Mouse (Mus musculus) liver, adult 2 months (tissue): Measurements from ENCODE around the gene Spata22. TPM values are rescaled to one million over a fixed set of nuclear protein-coding genes. Genes with fewer than 3 reads are reported as not detected.
A peak's percentile ranks its signal among the peaks of the same experiment; 100 is the strongest.
"Not testable (repeated sequence)": the region's sequence is repeated elsewhere in the genome, so short reads cannot be mapped to it uniquely, and the experiment has no call there.

Experiments
- DNase-seq: peaks from one replicate; pipeline ENCODE4 v3.0.0-alpha.2; 2011; ENCODE audit warnings: low read depth, low spot score; ENCODE audit errors: extremely low read depth
- H3K27ac ChIP-seq: fragments of 200-500 bp; replicated peaks from 2 replicates; pipeline ENCODE4 v1.5.1; 2012; ENCODE audit warnings: low read depth, mild to moderate bottlenecking, control low read depth, inconsistent platforms, low read length; ENCODE audit not compliant: insufficient read depth
- H3K27me3 ChIP-seq: fragments of 200-500 bp; 2 replicates; pipeline ENCODE4 v1.6.1; 2012; ENCODE audit warnings: mild to moderate bottlenecking, moderate library complexity, low read length, inconsistent platforms; ENCODE audit not compliant: control insufficient read depth, insufficient read depth
- H3K36me3 ChIP-seq: fragments of 200-500 bp; 2 replicates; pipeline ENCODE4 v1.6.1; 2012; ENCODE audit warnings: low read length, inconsistent platforms; ENCODE audit not compliant: control insufficient read depth, insufficient read depth
- H3K4me1 ChIP-seq: fragments of 200-500 bp; 2 replicates; pipeline ENCODE4 v1.6.1; 2011; ENCODE audit warnings: low read length; ENCODE audit not compliant: control insufficient read depth, insufficient read depth
- H3K4me3 ChIP-seq: fragments of 200-500 bp; 2 replicates; pipeline ENCODE4 v1.5.1; 2011; ENCODE audit warnings: low read depth, mild to moderate bottlenecking, control low read depth, low read length, moderate library complexity; ENCODE audit not compliant: insufficient read depth
- H3K79me2 ChIP-seq: fragments of 200-500 bp; 2 replicates; pipeline ENCODE4 v1.6.1; 2012; ENCODE audit warnings: inconsistent platforms, mild to moderate bottlenecking, low read length, moderate library complexity; ENCODE audit not compliant: control insufficient read depth, insufficient read depth
- H3K9ac ChIP-seq: fragments of 200-500 bp; 2 replicates; pipeline ENCODE4 v1.6.1; 2012; ENCODE audit warnings: low read depth, mild to moderate bottlenecking, control low read depth, inconsistent platforms, low read length
- CTCF ChIP-seq: fragments of 200-500 bp; IDR thresholded peaks from 2 replicates; pipeline ENCODE4 v1.5.1; 2011; ENCODE audit warnings: low read depth, low read length, control low read depth
- POLR2A ChIP-seq: fragments of 200-500 bp; IDR thresholded peaks from 2 replicates; pipeline ENCODE4 v1.6.1; 2011; ENCODE audit warnings: low read length, control low read depth; ENCODE audit not compliant: insufficient read depth; ENCODE audit errors: extremely low read depth
- WGBS: fragments of 180-500 bp; shearing (Covaris S2); methylation state at CpG from one replicate; pipeline ENCODE4 v1.1.7; 2018; 5-methylcytosine and 5-hydroxymethylcytosine counted together
- polyA plus RNA-seq: library from polyadenylated mRNA; depleted of rRNA; stranded (reverse); fragments of >200 nt; gene quantifications from 2 replicates; pipeline ENCODE4 v1.2.3, GENCODE M21; 2012
- total RNA-seq: library from RNA; depleted of rRNA; stranded (reverse); fragments of >200 nt; gene quantifications from 2 replicates; pipeline ENCODE4 v1.2.3, GENCODE M21; 2014

Gene Spata22
- total and polyA plus RNA-seq, 2 experiments, result 0.94 to 5.1 TPM

DNA sequence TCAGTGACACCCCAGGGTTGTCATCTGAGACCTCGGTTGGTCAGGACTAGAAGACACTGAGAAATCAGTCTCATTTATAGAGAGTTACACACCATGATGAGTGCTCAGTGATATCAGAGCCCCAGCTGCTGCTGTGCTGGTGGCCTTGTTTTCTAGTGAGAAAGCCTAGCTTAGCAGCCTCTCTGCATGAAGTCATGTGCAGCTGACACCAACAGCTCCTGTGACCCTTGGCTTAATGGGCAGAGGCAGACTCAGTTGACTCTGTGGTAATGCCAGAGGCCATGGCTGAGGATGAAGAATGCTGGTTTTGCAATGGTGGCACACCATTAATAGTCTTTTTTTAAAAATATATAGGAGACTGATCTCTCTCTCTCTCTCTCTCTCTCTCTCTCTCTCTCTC lies 39.9 kb upstream of the Spata22 start:
- peak; percentile 17 for DNase-seq
- Histone ChIP-seq H3K79me2 (no peaks in the 10 kb centered on the region), H3K27ac (no peak overlapping the region), H3K4me3 (no peak overlapping the region), H3K9ac (no peak overlapping the region), H3K4me1 (no peaks in the 10 kb centered on the region), H3K27me3 (no peaks in the 10 kb centered on the region), H3K36me3 (no peaks in the 10 kb centered on the region)
- TF ChIP-seq POLR2A, result no peak
- no peak for TF ChIP-seq CTCF
- 94% methylated on average over 1 of the region's 1 CpGs for WGBS

DNA sequence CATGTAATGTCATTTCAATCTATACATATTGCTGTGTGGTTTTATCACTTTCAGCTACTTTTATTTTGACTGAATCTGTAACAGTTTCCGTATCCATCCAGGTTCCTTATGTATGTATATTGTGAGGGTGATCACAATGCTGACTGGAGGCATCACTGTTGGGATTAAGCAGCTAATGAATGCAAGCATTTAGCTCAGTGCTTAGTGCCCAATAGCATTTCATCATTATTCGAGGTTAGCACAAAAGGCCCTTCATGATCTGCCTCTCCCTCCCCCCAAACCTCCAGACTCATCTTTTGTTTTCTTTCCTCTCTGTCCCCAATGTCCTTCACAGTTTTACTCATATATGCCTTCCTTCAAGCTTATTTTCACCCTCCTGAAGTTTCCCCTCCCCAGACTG lies 26.4 kb upstream of the Spata22 start:
- no peak overlapping the region for H3K27ac ChIP-seq
- no peaks in the 10 kb centered on the region for H3K27me3 ChIP-seq
- TF ChIP-seq POLR2A (no peak), CTCF (no peak)
- no peaks in the 10 kb centered on the region for H3K79me2 ChIP-seq
- peaks cover 15% of the 10 kb centered on the region for H3K36me3 ChIP-seq
- no peak overlapping the region for H3K9ac ChIP-seq
- H3K4me3 ChIP-seq, result no peak overlapping the region
- H3K4me1 ChIP-seq, result no peaks in the 10 kb centered on the region
- WGBS, result 76% methylated on average over 2 of the region's 2 CpGs
- no peak for DNase-seq

- Histone ChIP-seq H3K36me3 (peaks cover 18% of the 10 kb centered on the region), H3K79me2 (no peaks in the 10 kb centered on the region), H3K27me3 (no peaks in the 10 kb centered on the region), H3K4me1 (no peaks in the 10 kb centered on the region), H3K27ac (no peak overlapping the region), H3K4me3 (no peak overlapping the region), H3K9ac (no peak overlapping the region)
- 79% methylated on average over 3 of the region's 3 CpGs for WGBS
- DNase-seq, result no peak
- TF ChIP-seq CTCF, result no peak
- no peak for TF ChIP-seq POLR2A
Measured at GRCm38 (mm10) chr11:73315961-73316360, 13.6 kb upstream of the Spata22 start.

DNA sequence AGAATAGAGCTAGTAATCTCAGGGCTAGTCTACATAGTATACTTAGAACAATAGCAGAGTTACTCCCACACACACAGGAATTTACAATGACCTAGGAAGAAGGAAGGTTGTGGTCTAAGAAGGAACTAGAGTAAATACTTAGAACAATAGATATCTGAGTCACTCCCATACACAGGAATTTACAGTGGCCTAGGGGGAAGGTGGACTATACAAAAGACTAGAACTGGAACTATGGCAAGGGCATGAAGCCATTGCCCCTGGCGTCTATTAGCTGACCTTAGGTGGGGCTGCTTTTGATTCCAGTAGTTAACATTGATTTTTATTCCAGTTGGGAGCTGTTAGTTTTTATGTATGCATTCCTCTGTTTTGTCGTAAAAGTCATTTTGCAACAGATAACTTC lies 11.0 kb upstream of the Spata22 start:
- not testable (repeated sequence) for H3K4me3 ChIP-seq, H3K9ac ChIP-seq, DNase-seq, H3K27ac ChIP-seq, H3K79me2 ChIP-seq, H3K4me1 ChIP-seq, H3K27me3 ChIP-seq
- 95% methylated on average over 2 of the region's 2 CpGs for WGBS
- peaks cover 12% of the 10 kb centered on the region for H3K36me3 ChIP-seq

- not testable (repeated sequence) for H3K4me3 ChIP-seq, H3K27me3 ChIP-seq, DNase-seq, H3K4me1 ChIP-seq, H3K79me2 ChIP-seq, H3K27ac ChIP-seq, H3K9ac ChIP-seq
- peaks cover 12% of the 10 kb centered on the region for H3K36me3 ChIP-seq
- WGBS, result 93% methylated on average over 13 of the region's 13 CpGs
Measured at GRCm38 (mm10) chr11:73321064-73321463, 8.5 kb upstream of the Spata22 start.

DNA sequence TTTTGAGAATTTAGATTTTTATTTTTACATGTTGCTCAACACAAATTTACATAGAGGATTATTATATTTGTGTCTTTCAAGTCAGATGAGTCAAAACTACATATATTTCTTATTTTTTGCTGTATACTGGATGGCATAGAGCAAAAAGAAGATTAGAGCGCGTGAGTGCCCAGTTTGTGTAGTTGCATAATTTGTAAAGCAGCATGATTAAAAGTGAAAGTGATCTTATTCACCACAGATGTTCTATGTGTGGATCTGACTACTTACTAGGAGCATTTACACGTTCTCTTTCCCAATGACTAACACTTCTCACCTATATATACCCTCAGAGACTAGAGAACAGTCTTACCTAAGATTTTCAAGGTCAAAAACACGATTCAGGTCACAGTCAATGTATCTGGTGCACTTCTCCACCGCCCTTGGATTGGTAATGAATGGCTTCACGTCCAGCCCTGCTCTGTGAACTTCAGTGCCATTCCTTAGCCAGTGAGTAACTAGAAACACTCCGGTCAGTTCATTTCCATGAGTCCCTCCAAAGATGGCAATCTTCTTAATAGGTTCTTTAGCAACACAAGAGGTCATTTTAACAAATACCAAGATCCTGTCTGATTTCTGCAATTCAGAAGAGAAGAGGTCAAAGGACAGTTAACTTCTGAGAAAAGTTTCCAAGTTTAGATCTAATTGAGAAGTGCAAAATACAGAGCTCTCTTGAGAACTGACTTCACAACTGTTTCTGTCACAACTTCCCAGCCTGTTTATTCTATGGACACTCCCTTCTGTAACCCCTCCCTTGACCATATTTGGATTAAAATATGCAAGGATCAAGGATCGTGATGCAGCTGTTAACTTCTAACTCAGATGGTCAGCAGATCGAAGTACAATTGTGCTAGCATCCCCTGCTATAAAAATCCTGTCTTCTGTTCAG lies 5.4 kb upstream of the Spata22 start:
- no peaks in the 10 kb centered on the region for H3K27me3 ChIP-seq
- 18% methylated on average over 9 of the region's 9 CpGs for WGBS
- peaks cover 4% of the 10 kb centered on the region; the same call in 1 of the 2 replicates for H3K79me2 ChIP-seq
- peak overlapping the region; percentile 69 for H3K27ac ChIP-seq
- H3K9ac ChIP-seq, result peak overlapping the region; percentile 38
- peaks cover 4% of the 10 kb centered on the region for H3K36me3 ChIP-seq
- no peak for TF ChIP-seq CTCF
- TF ChIP-seq POLR2A, result no peak
- H3K4me3 ChIP-seq, result peak overlapping the region; percentile 49
- peaks cover 9% of the 10 kb centered on the region; the same call in 1 of the 2 replicates for H3K4me1 ChIP-seq
- peak; percentile 90 for DNase-seq
